Mouse (Mus musculus): ENCODE results near the gene Kcne2. TPM values are rescaled to one million over a fixed set of nuclear protein-coding genes. Genes with fewer than 3 reads are reported as not detected.

Kcne2 gene
- polyA plus RNA-seq (2015; fragmentation: Nextera tagmentation; extraction: Ambion mirVana), result not detected in 2 replicates

- Histone ChIP-seq H3K4me3 (replicated peaks) (no peak within 1 kb of the TSS), H3K36me3 (replicated peaks) (no peaks in the 10 kb centered on the region), H3K4me2 (no peak within 1 kb of the TSS), H3K9me3 (replicated peaks) (no peaks in the 10 kb centered on the region), H3K27ac (replicated peaks) (no peak within 1 kb of the TSS), H3K9ac (no peak within 1 kb of the TSS), H3K4me1 (replicated peaks) (no peaks in the 10 kb centered on the region), H3K27me3 (peaks cover 14% of the 10 kb centered on the region)
- 59% methylated on average over 10 of the region's 10 CpGs for WGBS (ENCODE audit: insufficient replicate concordance)
- ATAC-seq (ENCODE audit: insufficient read depth), result no peak
Observed at GRCm38 (mm10) chr16:92292101-92292500, at the start of gene Kcne2. Kcne2 (plus strand) TSS chr16:92292389.

GRCm38 (mm10) chr16:92245909-92246308 is 46.3 kb upstream of the Kcne2 start:
- Histone ChIP-seq H3K9me3 (replicated peaks) (no peaks in the 10 kb centered on the region), H3K9ac (no peak overlapping the region), H3K36me3 (replicated peaks) (no peaks in the 10 kb centered on the region), H3K27ac (replicated peaks) (no peak overlapping the region), H3K4me3 (replicated peaks) (no peak overlapping the region), H3K27me3 (no peaks in the 10 kb centered on the region), H3K4me1 (replicated peaks) (no peaks in the 10 kb centered on the region), H3K4me2 (no peak overlapping the region)
- ATAC-seq (ENCODE audit: insufficient read depth), result no peak
- 36% methylated on average over 2 of the region's 2 CpGs for WGBS (ENCODE audit: insufficient replicate concordance)

- H3K36me3 ChIP-seq (replicated peaks), result no peaks in the 10 kb centered on the region
- WGBS (ENCODE audit: insufficient replicate concordance), result 33% methylated on average over 2 of the region's 2 CpGs
- no peak overlapping the region for H3K4me3 ChIP-seq (replicated peaks)
- no peak overlapping the region for H3K9ac ChIP-seq
- no peak overlapping the region for H3K27ac ChIP-seq (replicated peaks)
- H3K9me3 ChIP-seq (replicated peaks), result no peaks in the 10 kb centered on the region
- no peaks in the 10 kb centered on the region for H3K27me3 ChIP-seq
- H3K4me2 ChIP-seq, result no peak overlapping the region
- H3K4me1 ChIP-seq (replicated peaks), result no peaks in the 10 kb centered on the region
- no peak for ATAC-seq (ENCODE audit: insufficient read depth)
Observed at GRCm38 (mm10) chr16:92246974-92247373, 45.2 kb upstream of the Kcne2 start.

- Histone ChIP-seq H3K4me1 (replicated peaks) (no peaks in the 10 kb centered on the region), H3K4me3 (replicated peaks) (no peak overlapping the region), H3K27ac (replicated peaks) (no peak overlapping the region), H3K36me3 (replicated peaks) (no peaks in the 10 kb centered on the region), H3K9ac (no peak overlapping the region), H3K9me3 (replicated peaks) (no peaks in the 10 kb centered on the region), H3K27me3 (no peaks in the 10 kb centered on the region), H3K4me2 (no peak overlapping the region)
- ATAC-seq (ENCODE audit: insufficient read depth), result no peak
- WGBS (ENCODE audit: insufficient replicate concordance), result 46% methylated on average over 11 of the region's 11 CpGs
Observed at GRCm38 (mm10) chr16:92247700-92248099, 44.5 kb upstream of the Kcne2 start.

GRCm38 (mm10) chr16:92249681-92250080 is 42.5 kb upstream of the Kcne2 start:
- ATAC-seq (ENCODE audit: insufficient read depth), result no peak
- no peak overlapping the region for H3K9ac ChIP-seq
- H3K4me2 ChIP-seq, result no peak overlapping the region
- no peaks in the 10 kb centered on the region for H3K4me1 ChIP-seq (replicated peaks)
- H3K27ac ChIP-seq (replicated peaks), result no peak overlapping the region
- H3K36me3 ChIP-seq (replicated peaks), result no peaks in the 10 kb centered on the region
- H3K9me3 ChIP-seq (replicated peaks), result no peaks in the 10 kb centered on the region
- H3K27me3 ChIP-seq, result peaks cover 5% of the 10 kb centered on the region; the same call in 1 of the 2 replicates
- no peak overlapping the region for H3K4me3 ChIP-seq (replicated peaks)
- 59% methylated on average over 3 of the region's 3 CpGs for WGBS (ENCODE audit: insufficient replicate concordance)

DNA sequence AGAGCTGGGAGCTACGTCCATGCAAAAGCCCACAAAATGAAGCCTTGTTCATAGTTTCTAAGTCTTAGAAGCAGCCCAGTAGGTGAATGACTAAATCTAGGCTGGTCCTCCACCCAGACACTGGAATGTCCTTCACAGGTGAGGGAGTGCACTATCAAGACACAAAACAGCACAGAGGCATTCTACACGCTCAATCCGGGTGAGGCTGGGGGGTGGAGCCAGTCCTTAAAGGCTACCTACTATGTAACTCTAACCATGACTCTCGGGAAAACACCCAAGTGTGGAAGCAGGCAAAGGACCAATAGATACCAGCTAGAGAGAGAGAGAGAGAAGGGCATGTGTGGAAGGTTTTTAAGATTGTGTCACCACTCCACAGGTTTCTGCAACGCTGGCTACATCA is 41.7 kb upstream of the Kcne2 start:
- WGBS (ENCODE audit: insufficient replicate concordance), result 70% methylated on average over 5 of the region's 5 CpGs

DNA sequence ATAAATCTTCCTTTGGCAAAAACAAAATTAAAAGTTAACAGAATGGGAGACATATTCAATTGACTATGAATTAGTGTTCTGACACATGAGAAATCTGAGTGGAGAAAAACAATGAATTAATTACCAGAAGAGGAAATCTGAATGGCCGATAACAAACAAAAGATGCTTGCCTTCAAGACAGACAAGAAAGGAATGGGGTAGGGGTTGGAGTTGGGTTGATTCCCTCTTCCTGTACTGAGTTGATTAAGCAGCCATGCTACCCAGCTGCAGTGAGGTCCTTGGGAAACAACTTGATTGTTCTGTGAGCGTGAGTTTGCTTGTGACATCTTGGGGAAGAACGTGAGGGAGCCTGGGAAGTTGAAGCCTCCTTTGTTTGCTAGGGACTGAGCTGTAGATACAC is 37.9 kb upstream of the Kcne2 start:
- H3K4me3 ChIP-seq (replicated peaks), result no peak overlapping the region
- WGBS (ENCODE audit: insufficient replicate concordance), result 64% methylated on average over 3 of the region's 3 CpGs

More for the DNA sequence above, 41.7 kb upstream of the Kcne2 start:
- Histone ChIP-seq H3K36me3 (replicated peaks) (no peaks in the 10 kb centered on the region), H3K9me3 (replicated peaks) (no peaks in the 10 kb centered on the region), H3K4me1 (replicated peaks) (no peaks in the 10 kb centered on the region), H3K27ac (replicated peaks) (no peak overlapping the region), H3K4me3 (replicated peaks) (no peak overlapping the region), H3K27me3 (peaks cover 5% of the 10 kb centered on the region; the same call in 1 of the 2 replicates), H3K9ac (no peak overlapping the region), H3K4me2 (no peak overlapping the region)
- ATAC-seq (ENCODE audit: insufficient read depth), result no peak

DNA sequence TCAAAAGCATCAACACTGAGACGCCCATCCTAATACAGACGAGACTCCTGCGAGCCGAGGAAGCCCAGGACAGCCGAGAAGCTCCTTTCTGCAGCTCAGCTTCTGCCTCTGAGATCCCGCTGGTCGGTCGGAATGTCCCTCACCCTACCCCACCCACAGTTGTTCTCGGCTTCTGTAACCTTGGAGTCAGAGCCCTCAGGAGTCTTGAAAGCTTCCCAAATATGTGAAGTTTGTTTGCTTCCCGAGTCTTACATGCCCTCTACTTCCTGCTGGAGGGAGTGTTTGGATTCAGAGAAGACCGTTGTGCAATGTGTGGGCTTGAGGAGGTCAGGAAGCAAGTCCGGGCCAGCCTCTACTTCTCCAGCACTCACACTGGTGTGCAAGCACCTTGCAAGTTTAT is 24.3 kb upstream of the Kcne2 start:
- Histone ChIP-seq H3K36me3 (replicated peaks) (no peaks in the 10 kb centered on the region), H3K9me3 (replicated peaks) (no peaks in the 10 kb centered on the region), H3K27ac (replicated peaks) (no peak overlapping the region), H3K4me3 (replicated peaks) (no peak overlapping the region), H3K4me2 (no peak overlapping the region), H3K27me3 (no peaks in the 10 kb centered on the region), H3K4me1 (replicated peaks) (no peaks in the 10 kb centered on the region), H3K9ac (no peak overlapping the region)
- WGBS (ENCODE audit: insufficient replicate concordance), result 52% methylated on average over 12 of the region's 12 CpGs
- no peak for ATAC-seq (ENCODE audit: insufficient read depth)

More for the DNA sequence above, 37.9 kb upstream of the Kcne2 start:
- Histone ChIP-seq H3K9me3 (replicated peaks) (no peaks in the 10 kb centered on the region), H3K4me1 (replicated peaks) (no peaks in the 10 kb centered on the region), H3K27ac (replicated peaks) (no peak overlapping the region), H3K27me3 (peaks cover 5% of the 10 kb centered on the region; the same call in 1 of the 2 replicates), H3K36me3 (replicated peaks) (no peaks in the 10 kb centered on the region), H3K4me2 (no peak overlapping the region), H3K9ac (no peak overlapping the region)
- no peak for ATAC-seq (ENCODE audit: insufficient read depth)

DNA sequence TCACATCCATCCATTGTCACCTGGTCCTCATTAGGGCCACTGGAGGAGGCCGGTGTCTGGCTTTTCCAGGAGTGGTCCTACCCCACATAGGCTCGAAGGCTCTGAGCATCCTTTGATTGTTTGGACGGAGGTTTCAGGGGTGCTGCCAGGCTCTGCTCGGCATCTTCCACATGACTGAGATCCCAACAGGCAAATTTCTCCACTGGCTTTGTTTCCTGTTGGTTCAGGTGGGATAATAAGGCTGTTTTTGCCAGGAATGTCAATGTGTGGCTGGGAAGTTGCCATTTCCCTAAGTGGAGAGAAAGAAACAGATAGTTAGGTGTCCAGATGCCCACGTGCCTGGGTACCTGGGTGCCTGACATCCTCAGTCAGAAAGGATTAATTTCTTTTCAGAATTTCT is 17.7 kb upstream of the Kcne2 start:
- Histone ChIP-seq H3K27ac (replicated peaks) (no peak overlapping the region), H3K27me3 (no peaks in the 10 kb centered on the region), H3K9me3 (replicated peaks) (no peaks in the 10 kb centered on the region), H3K4me3 (replicated peaks) (no peak overlapping the region), H3K9ac (no peak overlapping the region), H3K4me1 (replicated peaks) (no peaks in the 10 kb centered on the region), H3K4me2 (no peak overlapping the region), H3K36me3 (replicated peaks) (no peaks in the 10 kb centered on the region)
- no peak for ATAC-seq (ENCODE audit: insufficient read depth)
- 57% methylated on average over 5 of the region's 5 CpGs for WGBS (ENCODE audit: insufficient replicate concordance)

GRCm38 (mm10) chr16:92275526-92275925 is 16.7 kb upstream of the Kcne2 start:
- ATAC-seq (ENCODE audit: insufficient read depth), result no peak
- 47% methylated on average over 4 of the region's 4 CpGs for WGBS (ENCODE audit: insufficient replicate concordance)
- H3K27me3 ChIP-seq, result no peaks in the 10 kb centered on the region
- H3K36me3 ChIP-seq (replicated peaks), result no peaks in the 10 kb centered on the region
- H3K9me3 ChIP-seq (replicated peaks), result no peaks in the 10 kb centered on the region
- H3K4me3 ChIP-seq (replicated peaks), result no peak overlapping the region
- no peak overlapping the region for H3K4me2 ChIP-seq
- no peak overlapping the region for H3K9ac ChIP-seq
- H3K4me1 ChIP-seq (replicated peaks), result no peaks in the 10 kb centered on the region
- H3K27ac ChIP-seq (replicated peaks), result no peak overlapping the region

DNA sequence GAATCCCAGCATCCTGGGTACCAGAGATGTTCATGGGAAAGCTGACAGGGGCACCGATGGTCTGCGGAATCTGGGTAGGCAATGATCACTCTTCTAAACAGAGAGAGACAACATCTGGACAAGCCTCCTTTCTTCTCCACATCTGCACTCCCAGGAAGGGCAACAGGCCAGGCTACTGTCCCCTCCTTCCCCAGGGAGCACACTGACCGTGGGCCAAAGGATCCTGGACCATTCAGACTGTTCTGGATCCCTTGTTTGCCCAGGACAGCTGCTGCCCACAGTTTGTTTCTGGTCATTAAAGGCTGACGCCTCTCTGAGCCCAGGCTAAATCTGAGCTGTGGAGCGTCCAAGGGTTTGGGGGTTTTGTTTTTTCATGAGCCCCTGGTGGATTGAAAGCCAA is 9.5 kb upstream of the Kcne2 start:
- 76% methylated on average over 5 of the region's 5 CpGs for WGBS (ENCODE audit: insufficient replicate concordance)
- no peaks in the 10 kb centered on the region for H3K4me1 ChIP-seq (replicated peaks)
- no peaks in the 10 kb centered on the region for H3K36me3 ChIP-seq (replicated peaks)
- H3K9ac ChIP-seq, result no peak overlapping the region
- no peaks in the 10 kb centered on the region for H3K9me3 ChIP-seq (replicated peaks)
- no peak overlapping the region for H3K4me2 ChIP-seq
- peaks cover 14% of the 10 kb centered on the region for H3K27me3 ChIP-seq
- ATAC-seq (ENCODE audit: insufficient read depth), result no peak
- H3K27ac ChIP-seq (replicated peaks), result no peak overlapping the region
- H3K4me3 ChIP-seq (replicated peaks), result no peak overlapping the region

GRCm38 (mm10) chr16:92285068-92285467 is 7.1 kb upstream of the Kcne2 start:
- Histone ChIP-seq H3K4me1 (replicated peaks) (no peaks in the 10 kb centered on the region), H3K9ac (no peak overlapping the region), H3K9me3 (replicated peaks) (no peaks in the 10 kb centered on the region), H3K36me3 (replicated peaks) (no peaks in the 10 kb centered on the region), H3K27ac (replicated peaks) (no peak overlapping the region), H3K4me3 (replicated peaks) (no peak overlapping the region), H3K27me3 (peaks cover 14% of the 10 kb centered on the region), H3K4me2 (no peak overlapping the region)
- 30% methylated on average over 10 of the region's 10 CpGs for WGBS (ENCODE audit: insufficient replicate concordance)
- no peak for ATAC-seq (ENCODE audit: insufficient read depth)

All from liver, embryonic 15.5 days (tissue).